Mouse (Mus musculus): ENCODE results near the gene Fxyd3. TPM values are rescaled to one million over a fixed set of nuclear protein-coding genes. Genes with fewer than 3 reads are reported as not detected.

The Fxyd3 gene
- total and polyA plus RNA-seq, 2 experiments: 0.46 to 0.50 TPM

GRCm38 (mm10) chr7:31035291-31035690 is 41.2 kb downstream of the Fxyd3 start:
- no peak overlapping the region for H3K4me3 ChIP-seq (ENCODE audit: insufficient read depth, low read depth, low read length)
- no peak overlapping the region for H3K27ac ChIP-seq (replicated peaks; ENCODE audit: insufficient read depth, low read depth, low read length)
- WGBS: 90% methylated on average over 11 of the region's 11 CpGs
- H3K9ac ChIP-seq (ENCODE audit: low read depth, low read length): no peak overlapping the region
- no peaks in the 10 kb centered on the region for H3K79me2 ChIP-seq (ENCODE audit: control insufficient read depth, insufficient read depth, low read length)
- TF ChIP-seq POLR2A (IDR thresholded peaks at IDR 0.05; ENCODE audit: extremely low read depth, insufficient read depth, low read length) (no peak), CTCF (IDR thresholded peaks at IDR 0.05; ENCODE audit: low read depth, low read length) (no peak)
- no peaks in the 10 kb centered on the region for H3K4me1 ChIP-seq (ENCODE audit: control insufficient read depth, insufficient read depth, low read length)
- no peak for DNase-seq (ENCODE audit: extremely low read depth, low read depth, low spot score)
- H3K27me3 ChIP-seq (ENCODE audit: control insufficient read depth, insufficient read depth, low read length): no peaks in the 10 kb centered on the region
- no peaks in the 10 kb centered on the region for H3K36me3 ChIP-seq (ENCODE audit: control insufficient read depth, insufficient read depth, low read length)

DNA sequence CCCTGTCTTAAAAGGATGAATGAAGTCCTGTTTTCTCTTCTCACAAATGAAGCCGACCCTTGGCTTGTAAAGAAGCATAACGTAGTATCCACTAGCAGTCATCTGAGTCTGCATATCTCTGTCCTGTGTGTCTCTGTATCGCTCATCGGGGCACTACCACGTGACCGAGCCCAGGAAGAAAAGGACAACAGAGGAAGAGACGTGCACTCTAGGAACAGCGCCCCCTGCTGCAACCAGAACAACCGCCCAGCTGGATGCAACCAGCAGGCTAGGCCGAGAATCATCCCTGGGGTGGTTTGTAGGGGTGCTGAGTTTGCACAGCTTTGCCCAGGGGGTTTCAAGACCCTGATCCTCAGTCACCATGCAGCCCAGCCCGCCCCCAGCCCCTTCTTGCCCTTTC is 41.7 kb downstream of the Fxyd3 start:
- 68% methylated on average over 11 of the region's 11 CpGs for WGBS
- Histone ChIP-seq H3K4me3 (ENCODE audit: insufficient read depth, low read depth, low read length) (no peak overlapping the region), H3K27ac (replicated peaks; ENCODE audit: insufficient read depth, low read depth, low read length) (no peak overlapping the region), H3K36me3 (ENCODE audit: control insufficient read depth, insufficient read depth, low read length) (no peaks in the 10 kb centered on the region), H3K79me2 (ENCODE audit: control insufficient read depth, insufficient read depth, low read length) (no peaks in the 10 kb centered on the region), H3K9ac (ENCODE audit: low read depth, low read length) (no peak overlapping the region), H3K4me1 (ENCODE audit: control insufficient read depth, insufficient read depth, low read length) (no peaks in the 10 kb centered on the region), H3K27me3 (ENCODE audit: control insufficient read depth, insufficient read depth, low read length) (no peaks in the 10 kb centered on the region)
- DNase-seq (ENCODE audit: extremely low read depth, low read depth, low spot score): peak; percentile 18
- TF ChIP-seq CTCF (IDR thresholded peaks at IDR 0.05; ENCODE audit: low read depth, low read length): peak; percentile 72
- no peak for TF ChIP-seq POLR2A (IDR thresholded peaks at IDR 0.05; ENCODE audit: extremely low read depth, insufficient read depth, low read length)

- Histone ChIP-seq H3K27me3 (ENCODE audit: control insufficient read depth, insufficient read depth, low read length) (no peaks in the 10 kb centered on the region), H3K4me3 (ENCODE audit: insufficient read depth, low read depth, low read length) (no peak overlapping the region), H3K4me1 (ENCODE audit: control insufficient read depth, insufficient read depth, low read length) (no peaks in the 10 kb centered on the region), H3K36me3 (ENCODE audit: control insufficient read depth, insufficient read depth, low read length) (no peaks in the 10 kb centered on the region), H3K79me2 (ENCODE audit: control insufficient read depth, insufficient read depth, low read length) (no peaks in the 10 kb centered on the region), H3K9ac (ENCODE audit: low read depth, low read length) (no peak overlapping the region), H3K27ac (replicated peaks; ENCODE audit: insufficient read depth, low read depth, low read length) (no peak overlapping the region)
- no peak for DNase-seq (ENCODE audit: extremely low read depth, low read depth, low spot score)
- TF ChIP-seq POLR2A (IDR thresholded peaks at IDR 0.05; ENCODE audit: extremely low read depth, insufficient read depth, low read length) (no peak), CTCF (IDR thresholded peaks at IDR 0.05; ENCODE audit: low read depth, low read length) (no peak)
- 69% methylated on average over 9 of the region's 9 CpGs for WGBS
Observed at GRCm38 (mm10) chr7:31033409-31034165, 42.9 kb downstream of the Fxyd3 start.

DNA sequence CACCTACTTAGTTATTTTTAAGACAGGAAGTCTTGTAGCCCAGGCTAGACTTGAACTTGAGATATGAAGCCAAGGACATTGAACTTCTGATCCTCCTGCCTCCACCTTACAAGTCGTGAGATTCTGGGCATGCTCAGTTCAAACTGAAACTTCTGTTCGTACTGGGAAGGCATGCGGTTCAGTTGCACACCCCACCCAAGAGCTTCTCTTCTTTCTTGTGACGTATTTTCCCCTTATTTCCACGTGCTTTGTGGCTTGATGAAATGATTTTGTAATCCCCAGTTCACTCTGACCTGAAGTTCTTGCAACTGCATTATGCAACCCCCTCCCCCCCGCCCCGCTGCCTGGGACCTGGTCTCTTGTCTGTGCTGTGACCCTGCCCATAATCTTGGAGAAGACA is 44.8 kb downstream of the Fxyd3 start:
- no peak overlapping the region for H3K27ac ChIP-seq (replicated peaks; ENCODE audit: insufficient read depth, low read depth, low read length)
- no peak overlapping the region for H3K4me3 ChIP-seq (ENCODE audit: insufficient read depth, low read depth, low read length)
- H3K36me3 ChIP-seq (ENCODE audit: control insufficient read depth, insufficient read depth, low read length): no peaks in the 10 kb centered on the region
- peak; percentile 39 for DNase-seq (ENCODE audit: extremely low read depth, low read depth, low spot score)
- H3K4me1 ChIP-seq (ENCODE audit: control insufficient read depth, insufficient read depth, low read length): no peaks in the 10 kb centered on the region
- WGBS: 65% methylated on average over 7 of the region's 7 CpGs
- no peak overlapping the region for H3K9ac ChIP-seq (ENCODE audit: low read depth, low read length)
- TF ChIP-seq POLR2A (IDR thresholded peaks at IDR 0.05; ENCODE audit: extremely low read depth, insufficient read depth, low read length) (no peak), CTCF (IDR thresholded peaks at IDR 0.05; ENCODE audit: low read depth, low read length) (no peak)
- H3K79me2 ChIP-seq (ENCODE audit: control insufficient read depth, insufficient read depth, low read length): no peaks in the 10 kb centered on the region
- H3K27me3 ChIP-seq (ENCODE audit: control insufficient read depth, insufficient read depth, low read length): no peaks in the 10 kb centered on the region

- TF ChIP-seq POLR2A (IDR thresholded peaks at IDR 0.05; ENCODE audit: extremely low read depth, insufficient read depth, low read length) (no peak), CTCF (IDR thresholded peaks at IDR 0.05; ENCODE audit: low read depth, low read length) (0 out of 2 replicates have a peak, but pooled peaks have one; percentile 18)
- Histone ChIP-seq H3K79me2 (ENCODE audit: control insufficient read depth, insufficient read depth, low read length) (no peaks in the 10 kb centered on the region), H3K27ac (replicated peaks; ENCODE audit: insufficient read depth, low read depth, low read length) (no peak overlapping the region), H3K4me1 (ENCODE audit: control insufficient read depth, insufficient read depth, low read length) (no peaks in the 10 kb centered on the region), H3K27me3 (ENCODE audit: control insufficient read depth, insufficient read depth, low read length) (no peaks in the 10 kb centered on the region), H3K9ac (ENCODE audit: low read depth, low read length) (no peak overlapping the region), H3K4me3 (ENCODE audit: insufficient read depth, low read depth, low read length) (no peak overlapping the region), H3K36me3 (ENCODE audit: control insufficient read depth, insufficient read depth, low read length) (no peaks in the 10 kb centered on the region)
- peak; percentile 31 for DNase-seq (ENCODE audit: extremely low read depth, low read depth, low spot score)
- 82% methylated on average over 2 of the region's 2 CpGs for WGBS
Observed at GRCm38 (mm10) chr7:31030717-31031116, 45.8 kb downstream of the Fxyd3 start.

DNA sequence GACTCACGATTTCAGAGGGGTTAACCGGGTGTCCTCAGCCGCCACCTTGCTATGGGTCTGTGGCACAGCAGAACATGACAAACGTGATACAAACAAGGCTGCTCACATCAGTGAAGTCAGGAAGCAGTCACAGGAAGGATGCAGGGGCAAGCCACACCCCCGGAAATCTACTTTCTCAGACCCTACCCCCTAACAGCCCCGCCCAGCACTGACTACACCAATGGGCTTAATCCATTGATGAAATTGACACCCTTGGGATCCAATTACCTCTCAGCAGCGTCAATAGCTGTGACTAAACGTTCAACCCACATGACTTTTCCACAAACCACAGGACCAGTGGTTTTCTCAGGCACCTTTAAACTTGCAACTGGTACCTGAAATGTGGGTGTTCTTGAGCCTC is 47.9 kb downstream of the Fxyd3 start:
- H3K36me3 ChIP-seq (ENCODE audit: control insufficient read depth, insufficient read depth, low read length): no peaks in the 10 kb centered on the region
- H3K4me1 ChIP-seq (ENCODE audit: control insufficient read depth, insufficient read depth, low read length): no peaks in the 10 kb centered on the region
- H3K4me3 ChIP-seq (ENCODE audit: insufficient read depth, low read depth, low read length): no peak overlapping the region
- no peak overlapping the region for H3K27ac ChIP-seq (replicated peaks; ENCODE audit: insufficient read depth, low read depth, low read length)
- TF ChIP-seq POLR2A (IDR thresholded peaks at IDR 0.05; ENCODE audit: extremely low read depth, insufficient read depth, low read length) (no peak), CTCF (IDR thresholded peaks at IDR 0.05; ENCODE audit: low read depth, low read length) (no peak)
- no peak for DNase-seq (ENCODE audit: extremely low read depth, low read depth, low spot score)
- no peaks in the 10 kb centered on the region for H3K27me3 ChIP-seq (ENCODE audit: control insufficient read depth, insufficient read depth, low read length)
- no peak overlapping the region for H3K9ac ChIP-seq (ENCODE audit: low read depth, low read length)
- H3K79me2 ChIP-seq (ENCODE audit: control insufficient read depth, insufficient read depth, low read length): no peaks in the 10 kb centered on the region
- 76% methylated on average over 8 of the region's 8 CpGs for WGBS

Other genes with a start within 250 kb of the Fxyd3 start
- gene Ffar3, start 220.5 kb downstream of the Fxyd3 start, total RNA-seq (2014; rRNA removed): not detected in 2 replicates
- gene Ffar3, start 220.5 kb downstream of the Fxyd3 start, polyA plus RNA-seq (2012; rRNA removed): not detected in 2 replicates
- not detected in 2 replicates for gene Ffar1, start 215.1 kb downstream of the Fxyd3 start, total RNA-seq (2014; rRNA removed)
- gene Ffar1, start 215.1 kb downstream of the Fxyd3 start, polyA plus RNA-seq (2012; rRNA removed): 0.05 and 0.21 TPM in 2 replicates
- 0.74 and 1.8 TPM in 2 replicates for gene Cd22, start 196.4 kb downstream of the Fxyd3 start, total RNA-seq (2014; rRNA removed)
- gene Cd22, start 196.4 kb downstream of the Fxyd3 start, polyA plus RNA-seq (2012; rRNA removed): 1.4 and 3.7 TPM in 2 replicates
- 0.07 and 0.09 TPM in 2 replicates for gene Mag, start 161.8 kb downstream of the Fxyd3 start, total RNA-seq (2014; rRNA removed)
- gene Mag, start 161.8 kb downstream of the Fxyd3 start, polyA plus RNA-seq (2012; rRNA removed): 0.20 and 0.37 TPM in 2 replicates
- gene Hamp2, start 152.0 kb downstream of the Fxyd3 start, total RNA-seq (2014; rRNA removed): 445 and 548 TPM in 2 replicates
- 6,798 and 9,385 TPM in 2 replicates for gene Hamp2, start 152.0 kb downstream of the Fxyd3 start, polyA plus RNA-seq (2012; rRNA removed)
- 1,191 and 3,227 TPM in 2 replicates for gene Hamp, start 132.7 kb downstream of the Fxyd3 start, total RNA-seq (2014; rRNA removed)
- 8,217 and 12,671 TPM in 2 replicates for gene Hamp, start 132.7 kb downstream of the Fxyd3 start, polyA plus RNA-seq (2012; rRNA removed)
- 40.5 and 55.1 TPM in 2 replicates for gene Usf2, start 119.9 kb downstream of the Fxyd3 start, total RNA-seq (2014; rRNA removed)
- gene Usf2, start 119.9 kb downstream of the Fxyd3 start, polyA plus RNA-seq (2012; rRNA removed): 160 and 161 TPM in 2 replicates
- gene Lsr, start 103.2 kb downstream of the Fxyd3 start, total RNA-seq (2014; rRNA removed): 75.7 and 86.7 TPM in 2 replicates
- gene Lsr, start 103.2 kb downstream of the Fxyd3 start, polyA plus RNA-seq (2012; rRNA removed): 289 and 362 TPM in 2 replicates
- gene Fam187b, start 102.9 kb downstream of the Fxyd3 start, total RNA-seq (2014; rRNA removed): 2.4 and 3.0 TPM in 2 replicates
- 3.7 and 3.9 TPM in 2 replicates for gene Fam187b, start 102.9 kb downstream of the Fxyd3 start, polyA plus RNA-seq (2012; rRNA removed)
- gene Fxyd5, start 34.2 kb downstream of the Fxyd3 start, total RNA-seq (2014; rRNA removed): 3.6 and 3.8 TPM in 2 replicates
- gene Fxyd5, start 34.2 kb downstream of the Fxyd3 start, polyA plus RNA-seq (2012; rRNA removed): 5.4 and 7.8 TPM in 2 replicates
- gene Fxyd7, start 25.2 kb downstream of the Fxyd3 start, total RNA-seq (2014; rRNA removed): 0.47 TPM in 1 of 2 replicates, not detected in the other
- 0.40 and 0.92 TPM in 2 replicates for gene Fxyd7, start 25.2 kb downstream of the Fxyd3 start, polyA plus RNA-seq (2012; rRNA removed)
- gene Fxyd1, start 19.5 kb downstream of the Fxyd3 start, total RNA-seq (2014; rRNA removed): 127 and 154 TPM in 2 replicates
- 1,507 and 1,555 TPM in 2 replicates for gene Fxyd1, start 19.5 kb downstream of the Fxyd3 start, polyA plus RNA-seq (2012; rRNA removed)
- 0.07 and 0.18 TPM in 2 replicates for gene Lgi4, start 17.4 kb downstream of the Fxyd3 start, total RNA-seq (2014; rRNA removed)
- 0.04 and 0.09 TPM in 2 replicates for gene Lgi4, start 17.4 kb downstream of the Fxyd3 start, polyA plus RNA-seq (2012; rRNA removed)
- 282 and 327 TPM in 2 replicates for gene Hpn, start 38.6 kb upstream of the Fxyd3 start, total RNA-seq (2014; rRNA removed)
- 883 and 920 TPM in 2 replicates for gene Hpn, start 38.6 kb upstream of the Fxyd3 start, polyA plus RNA-seq (2012; rRNA removed)
- gene Scn1b, start 50.3 kb upstream of the Fxyd3 start, total RNA-seq (2014; rRNA removed): 2.4 and 3.5 TPM in 2 replicates
- gene Scn1b, start 50.3 kb upstream of the Fxyd3 start, polyA plus RNA-seq (2012; rRNA removed): 4.4 and 7.1 TPM in 2 replicates
- 5.1 and 6.6 TPM in 2 replicates for gene Gramd1a, start 79.2 kb upstream of the Fxyd3 start, total RNA-seq (2014; rRNA removed)
- 17.0 and 33.0 TPM in 2 replicates for gene Gramd1a, start 79.2 kb upstream of the Fxyd3 start, polyA plus RNA-seq (2012; rRNA removed)
- gene Scgb2b2, start 213.8 kb upstream of the Fxyd3 start, total RNA-seq (2014; rRNA removed): not detected in 2 replicates
- gene Scgb2b2, start 213.8 kb upstream of the Fxyd3 start, polyA plus RNA-seq (2012; rRNA removed): not detected in 2 replicates
- gene Scgb1b2, start 215.1 kb upstream of the Fxyd3 start, total RNA-seq (2014; rRNA removed): not detected in 2 replicates
- gene Scgb1b2, start 215.1 kb upstream of the Fxyd3 start, polyA plus RNA-seq (2012; rRNA removed): not detected in 2 replicates

Measured in liver, adult 2 months (tissue).